Mouse (Mus musculus): ENCODE data around the gene Gm906.
"Not testable (repeated sequence)": the region's sequence is repeated elsewhere in the genome, so short reads cannot be mapped to it uniquely, and the experiment has no call there.

Gm906 gene

GRCm38 (mm10) chr13:50250208-50250607 is at the start of gene Gm906:
Gene Gm906 (minus strand): TSS chr13:50250308.
- DNase-seq (ENCODE audit: extremely low spot score, low read depth, low spot score), result not testable (repeated sequence)

GRCm38 (mm10) chr13:50283308-50283707 is 33.2 kb upstream of the Gm906 start:
- DNase-seq (ENCODE audit: extremely low spot score, low read depth, low spot score), result not testable (repeated sequence)

DNA sequence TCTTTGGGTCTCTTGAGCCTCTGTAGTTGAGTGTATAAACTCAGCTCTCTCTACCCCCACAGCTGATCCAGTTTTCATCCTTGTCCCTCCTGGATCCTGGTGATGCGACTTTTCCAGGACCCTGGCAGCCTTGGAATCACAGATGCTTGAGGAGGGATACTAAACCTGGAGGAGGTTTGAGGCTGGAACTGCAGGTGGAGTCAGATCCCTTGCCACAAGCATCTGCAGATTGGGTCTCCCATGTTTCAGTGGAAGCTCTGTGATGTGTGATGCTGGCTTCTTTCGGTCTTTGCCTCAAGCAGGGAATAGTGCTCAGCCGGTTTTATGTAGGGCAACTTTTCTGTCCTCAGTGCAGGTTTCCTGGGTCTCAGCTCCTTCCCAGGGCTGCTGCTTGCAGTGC is 13.6 kb downstream of the Gm906 start:
- DNase-seq (ENCODE audit: extremely low spot score, low read depth, low spot score), result no peak

- DNase-seq (ENCODE audit: extremely low spot score, low read depth, low spot score), result peak; percentile 2
These were observed 38.3 kb downstream of the Gm906 start for GRCm38 (mm10) chr13:50211842-50212241.

GRCm38 (mm10) chr13:50210191-50210590 is 39.9 kb downstream of the Gm906 start:
- DNase-seq (ENCODE audit: extremely low spot score, low read depth, low spot score), result not testable (repeated sequence)

- not testable (repeated sequence) for DNase-seq (ENCODE audit: extremely low spot score, low read depth, low spot score)
These were observed 40.5 kb downstream of the Gm906 start for GRCm38 (mm10) chr13:50209651-50210050.

DNA sequence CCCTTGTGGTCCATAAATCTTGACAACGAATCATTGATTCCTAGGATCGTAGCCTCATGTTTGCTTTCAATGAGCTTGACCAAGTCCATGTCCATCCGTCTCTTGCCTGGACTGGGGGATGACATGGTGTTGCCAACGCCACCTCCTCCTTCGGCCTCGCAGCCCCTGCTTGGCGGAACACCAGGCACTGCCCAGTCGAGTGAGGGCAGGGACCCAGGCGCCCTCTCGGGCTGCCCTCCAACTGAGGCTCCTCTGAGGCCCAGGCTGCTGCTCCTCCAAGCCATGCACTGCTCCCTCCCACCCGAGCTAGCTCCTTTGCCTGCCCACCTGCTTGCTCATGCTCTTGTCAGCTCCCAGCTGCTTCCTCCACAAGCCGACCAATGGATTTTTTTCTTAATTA is 42.1 kb downstream of the Gm906 start:
- no peak for DNase-seq (ENCODE audit: extremely low spot score, low read depth, low spot score)

- DNase-seq (ENCODE audit: extremely low spot score, low read depth, low spot score), result not testable (repeated sequence)
These were observed 53.3 kb downstream of the Gm906 start for GRCm38 (mm10) chr13:50196831-50197230.
